Mouse (Mus musculus) cerebellum, adult 2 months (tissue): ENCODE measurements around the gene Mapkapk3.

Experiments used
- CTCF ChIP-seq: fragments of 200-500 bp; IDR thresholded peaks from 2 replicates; pipeline ENCODE4 v1.5.1; 2011; ENCODE audit warnings: low read depth, mild to moderate bottlenecking, control low read depth, low read length, moderate library complexity, borderline replicate concordance; ENCODE audit not compliant: insufficient read depth
- POLR2A ChIP-seq: fragments of 200-500 bp; IDR thresholded peaks from 2 replicates; pipeline ENCODE4 v1.6.1; 2011; ENCODE audit warnings: low read length, control low read depth, borderline replicate concordance; ENCODE audit not compliant: insufficient read depth

DNA sequence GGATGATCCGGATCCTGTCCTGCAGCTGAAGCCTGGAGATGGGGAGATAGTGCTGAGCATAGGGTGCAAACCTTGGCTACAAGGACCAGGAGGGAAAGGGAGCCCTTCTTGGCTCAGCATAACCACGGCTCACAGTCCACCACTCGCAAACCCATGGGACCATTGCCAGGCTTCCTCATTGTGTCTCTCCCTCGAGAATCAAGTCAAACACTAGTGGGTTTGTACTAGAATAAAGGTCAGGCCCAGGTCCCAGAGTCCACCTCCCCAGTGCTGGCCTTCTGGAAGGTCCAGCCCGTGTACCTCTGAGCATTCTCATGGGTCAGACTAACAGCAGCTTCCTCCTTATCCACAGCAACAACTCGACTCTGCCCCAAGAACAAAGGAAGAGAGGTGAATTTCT is 41.1 kb upstream of the Mapkapk3 start:
- no peak for TF ChIP-seq POLR2A
- no peak for TF ChIP-seq CTCF
